Mouse (Mus musculus) MEL (cell line): ENCODE measurements around the gene Unc13b. TPM values are rescaled to one million over a fixed set of nuclear protein-coding genes. Genes with fewer than 3 reads are reported as not detected.
A peak's percentile ranks its signal among the peaks of the same experiment; 100 is the strongest.

Experiments used
- DNase-seq: peaks from one replicate; pipeline ENCODE4 v3.0.0; 2011; ENCODE audit warnings: low read depth, low spot score
- H3K27ac ChIP-seq: 2 replicates; pipeline ENCODE4 v1.5.1; 2012; ENCODE audit warnings: low read depth, mild to moderate bottlenecking, control low read depth, low read length, moderate library complexity; ENCODE audit not compliant: control insufficient read depth
- H3K27me3 ChIP-seq, 2 experiments: fragments of 150-350 bp in 1 of 2; sonication (generic) in 1 of 2; 2 replicates each; pipeline ENCODE4 v1.6.1; 2012; ENCODE audit warnings: low read length in 2 of 2, mild to moderate bottlenecking in 2 of 2, improper control_type of control experiment in 1 of 2, moderate library complexity in 1 of 2; ENCODE audit not compliant: insufficient read depth in 2 of 2, control insufficient read depth in 1 of 2
- H3K36me3 ChIP-seq, 2 experiments: 2 replicates each; pipeline ENCODE4 v1.6.1; 2012 to 2014; ENCODE audit warnings: low read length in 2 of 2, improper control_type of control experiment in 1 of 2, inconsistent platforms in 1 of 2, mild to moderate bottlenecking in 1 of 2; ENCODE audit not compliant: insufficient read depth in 2 of 2, control insufficient read depth in 1 of 2
- H3K4me1 ChIP-seq, 2 experiments: fragments of 150-350 bp in 1 of 2; sonication (generic) in 1 of 2; 2 replicates each; pipeline ENCODE4 v1.6.1; 2012; ENCODE audit warnings: low read length in 2 of 2, improper control_type of control experiment in 1 of 2, mild to moderate bottlenecking in 1 of 2; ENCODE audit not compliant: insufficient read depth in 2 of 2, control insufficient read depth in 1 of 2
- H3K4me3 ChIP-seq, 2 experiments: fragments of 150-350 bp in 1 of 2; sonication (generic) in 1 of 2; 2 replicates each; pipeline ENCODE4 v1.5.1; 2012; ENCODE audit warnings: low read depth in 2 of 2, low read length in 2 of 2, mild to moderate bottlenecking in 2 of 2, moderate library complexity in 2 of 2, control low read depth in 1 of 2, improper control_type of control experiment in 1 of 2; ENCODE audit not compliant: control insufficient read depth in 1 of 2, insufficient read depth in 1 of 2
- H3K79me2 ChIP-seq: 2 replicates; pipeline ENCODE4 v1.6.1; 2012; ENCODE audit warnings: mild to moderate bottlenecking, low read length, moderate library complexity; ENCODE audit not compliant: control insufficient read depth, poor library complexity, insufficient read depth
- H3K9ac ChIP-seq: 2 replicates; pipeline ENCODE4 v1.6.1; 2012; ENCODE audit warnings: low read depth, mild to moderate bottlenecking, control low read depth, low read length, moderate library complexity; ENCODE audit not compliant: control insufficient read depth, poor library complexity, severe bottlenecking
- H3K9me3 ChIP-seq: fragments of 150-350 bp; sonication (generic); replicated peaks from 2 replicates; pipeline ENCODE4 v1.6.1; 2012; ENCODE audit warnings: mild to moderate bottlenecking, low read length, improper control_type of control experiment, moderate library complexity; ENCODE audit not compliant: insufficient read depth
- CHD1 ChIP-seq: IDR thresholded peaks from 2 replicates; pipeline ENCODE4 v1.6.1; 2012; ENCODE audit warnings: low read depth, mild to moderate bottlenecking, inconsistent platforms, low read length, improper control_type of control experiment
- E2F4 ChIP-seq: IDR thresholded peaks from 2 replicates; pipeline ENCODE4 v1.6.1; 2011; ENCODE audit warnings: low read depth, low read length, improper control_type of control experiment, borderline replicate concordance
- ELF1 ChIP-seq: IDR thresholded peaks from 2 replicates; pipeline ENCODE4 v1.6.1; 2014; ENCODE audit warnings: low read depth, mild to moderate bottlenecking, inconsistent platforms, low read length, improper control_type of control experiment, moderate library complexity
- EP300 ChIP-seq, 2 experiments: IDR thresholded peaks; 2 replicates each; pipeline ENCODE4 v1.6.1; 2011; ENCODE audit warnings: improper control_type of control experiment in 2 of 2, low read length in 2 of 2, low read depth in 1 of 2, mild to moderate bottlenecking in 1 of 2
- ETS1 ChIP-seq: IDR thresholded peaks from 2 replicates; pipeline ENCODE4 v1.6.1; 2012; ENCODE audit warnings: low read depth, mild to moderate bottlenecking, inconsistent platforms, low read length, improper control_type of control experiment, moderate library complexity
- GATA1 ChIP-seq: IDR thresholded peaks from 2 replicates; pipeline ENCODE4 v1.6.1; 2011; ENCODE audit warnings: low read depth, low read length, improper control_type of control experiment
- HCFC1 ChIP-seq: IDR thresholded peaks from 2 replicates; pipeline ENCODE4 v1.6.1; 2012; ENCODE audit warnings: low read depth, mild to moderate bottlenecking, inconsistent platforms, low read length, improper control_type of control experiment, moderate library complexity
- KAT2A ChIP-seq: conservative IDR thresholded peaks from 2 replicates; pipeline ENCODE4 v1.6.1; 2012; ENCODE audit warnings: low read depth, low read length, improper control_type of control experiment, inconsistent platforms
- MAX ChIP-seq: IDR thresholded peaks from 2 replicates; pipeline ENCODE4 v1.6.1; 2011; ENCODE audit warnings: low read length, improper control_type of control experiment
- MAZ ChIP-seq: IDR thresholded peaks from 2 replicates; pipeline ENCODE4 v1.6.1; 2012; ENCODE audit warnings: low read depth, mild to moderate bottlenecking, inconsistent platforms, low read length, improper control_type of control experiment
- MYB ChIP-seq: IDR thresholded peaks from 2 replicates; pipeline ENCODE4 v1.6.1; 2011; ENCODE audit warnings: mild to moderate bottlenecking, low read depth, low read length, improper control_type of control experiment
- MYC ChIP-seq: IDR thresholded peaks from 2 replicates; pipeline ENCODE4 v1.6.1; 2011; ENCODE audit warnings: low read depth, mild to moderate bottlenecking, low read length, improper control_type of control experiment, moderate library complexity
- POLR2A ChIP-seq, 2 experiments: IDR thresholded peaks; 2 replicates each; pipeline ENCODE4 v1.6.1; 2011 to 2012; ENCODE audit warnings: low read length in 2 of 2, mild to moderate bottlenecking in 2 of 2, control low read depth in 1 of 2, improper control_type of control experiment in 1 of 2, low read depth in 1 of 2, moderate library complexity in 1 of 2; ENCODE audit not compliant: control insufficient read depth in 1 of 2, insufficient read depth in 1 of 2, poor library complexity in 1 of 2
- SIN3A ChIP-seq: IDR thresholded peaks from 2 replicates; pipeline ENCODE4 v1.6.1; 2012; ENCODE audit warnings: low read length, improper control_type of control experiment, inconsistent platforms
- TCF12 ChIP-seq: IDR thresholded peaks from 2 replicates; pipeline ENCODE4 v1.6.1; 2014; ENCODE audit warnings: low read depth, mild to moderate bottlenecking, inconsistent platforms, low read length, improper control_type of control experiment, moderate library complexity
- USF1 ChIP-seq: IDR thresholded peaks from 2 replicates; pipeline ENCODE4 v1.6.1; 2014; ENCODE audit warnings: low read depth, mild to moderate bottlenecking, inconsistent platforms, low read length, improper control_type of control experiment, moderate library complexity
- USF2 ChIP-seq, 2 experiments: IDR thresholded peaks; 2 replicates each; pipeline ENCODE4 v1.6.1; 2011 to 2012; ENCODE audit warnings: improper control_type of control experiment in 2 of 2, low read length in 2 of 2, borderline replicate concordance in 1 of 2, inconsistent platforms in 1 of 2, low read depth in 1 of 2, mild to moderate bottlenecking in 1 of 2; ENCODE audit not compliant: insufficient read depth in 1 of 2
- ZC3H11A ChIP-seq: IDR thresholded peaks from 2 replicates; pipeline ENCODE4 v1.6.1; 2012; ENCODE audit warnings: low read depth, mild to moderate bottlenecking, inconsistent platforms, low read length, improper control_type of control experiment
- ZKSCAN1 ChIP-seq: IDR thresholded peaks from 2 replicates; pipeline ENCODE4 v1.6.1; 2012; ENCODE audit warnings: low read depth, mild to moderate bottlenecking, inconsistent platforms, low read length, improper control_type of control experiment, moderate library complexity
- ZMIZ1 ChIP-seq: IDR thresholded peaks from 2 replicates; pipeline ENCODE4 v1.6.1; 2012; ENCODE audit warnings: low read depth, mild to moderate bottlenecking, inconsistent platforms, low read length, improper control_type of control experiment, moderate library complexity
- ZNF384 ChIP-seq: IDR thresholded peaks from 2 replicates; pipeline ENCODE4 v1.6.1; 2012; ENCODE audit warnings: low read depth, mild to moderate bottlenecking, inconsistent platforms, low read length, improper control_type of control experiment
- polyA plus RNA-seq, 2 experiments: library from polyadenylated mRNA; stranded (reverse) in 1 of 2; unstranded in 1 of 2; fragments of >175 nt in 1 of 2; fragments of >200 nt in 1 of 2; gene quantifications; 2 replicates each; pipeline versions ENCODE4 v1.2.1 to v1.2.4; 2012; ENCODE audit warnings: low replicate concordance in 2 of 2, low read depth in 1 of 2; ENCODE audit not compliant: insufficient read length in 2 of 2, insufficient read depth in 1 of 2, missing spikeins in 1 of 2
- total RNA-seq: library from RNA; depleted of rRNA; stranded (reverse); fragments of 300-350 nt; gene quantifications from 2 replicates; pipeline ENCODE4 v1.2.3, GENCODE M21; 2012

Gene Unc13b
- total and polyA plus RNA-seq, 3 experiments: 5.4 to 9.6 TPM; not detected in 1

DNA sequence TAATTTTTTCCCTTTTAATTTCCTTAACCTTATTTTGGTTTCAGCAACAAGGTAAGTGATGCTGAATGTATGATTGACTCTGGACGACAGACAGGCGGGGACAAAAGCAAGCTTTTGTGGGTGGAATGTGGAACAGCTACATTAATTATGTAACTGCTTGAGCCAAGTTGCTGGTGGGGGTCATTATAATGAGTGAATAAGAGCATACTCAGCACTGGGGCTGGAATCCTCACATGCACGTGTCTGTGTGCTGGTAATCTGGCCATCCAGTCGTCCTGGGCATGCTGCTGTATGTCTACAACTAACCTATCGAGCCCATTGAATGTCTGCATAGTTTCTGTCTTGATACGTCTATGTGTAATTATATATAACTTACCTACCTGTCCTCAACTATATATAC, 150.9 kb downstream of the Unc13b start:
- no peaks in the 10 kb centered on the region for H3K36me3 ChIP-seq
- H3K4me1 ChIP-seq: no peaks in the 10 kb centered on the region
- no peak overlapping the region for H3K27ac ChIP-seq
- no peak overlapping the region for H3K4me3 ChIP-seq
- H3K9ac ChIP-seq: no peak overlapping the region
- H3K9me3 ChIP-seq: no peaks in the 10 kb centered on the region
- TF ChIP-seq ZKSCAN1: no peak
- no peak for TF ChIP-seq ZNF384
- TF ChIP-seq MAZ: no peak
- TF ChIP-seq CHD1: no peak
- no peak for TF ChIP-seq USF1
- no peak for TF ChIP-seq ZC3H11A
- no peak for TF ChIP-seq SIN3A
- no peak for TF ChIP-seq TCF12
- no peak for TF ChIP-seq ELF1
- no peak for TF ChIP-seq MAX
- TF ChIP-seq EP300 (IDR thresholded peaks at IDR 0.05; ENCODE audit: low read depth in 1 of 2, low read length in 2 of 2): no peak
- TF ChIP-seq POLR2A (IDR thresholded peaks at IDR 0.05; ENCODE audit: control insufficient read depth in 1 of 2, insufficient read depth in 1 of 2, low read depth in 1 of 2, low read length in 2 of 2, poor library complexity in 1 of 2): no peak
- no peak for TF ChIP-seq MYC
- TF ChIP-seq ETS1: no peak
- no peak for TF ChIP-seq MYB
- TF ChIP-seq ZMIZ1: no peak
- TF ChIP-seq GATA1: no peak
- H3K79me2 ChIP-seq: no peaks in the 10 kb centered on the region
- H3K27me3 ChIP-seq: no peaks in the 10 kb centered on the region
- DNase-seq: no peak

DNA sequence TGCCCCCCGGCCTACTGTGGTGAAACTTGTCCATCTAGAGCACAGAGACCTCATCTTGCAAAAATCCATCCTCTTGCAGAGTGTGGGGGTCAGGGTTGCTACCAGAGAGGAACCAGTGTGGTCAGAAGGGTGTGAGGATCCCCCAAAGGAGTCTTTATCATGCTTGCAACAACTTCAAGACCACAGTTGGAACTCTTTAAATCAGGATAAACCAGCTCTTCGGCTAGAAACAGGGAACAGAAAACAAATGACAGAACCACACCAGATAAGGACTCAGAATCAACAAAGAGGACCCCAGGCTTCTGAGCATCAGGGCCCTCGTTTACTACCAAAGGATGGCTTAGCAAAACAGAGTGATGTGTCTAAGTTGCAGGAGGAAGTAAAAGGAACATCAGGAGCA, 157.7 kb downstream of the Unc13b start:
- DNase-seq: peak; percentile 45
- TF ChIP-seq GATA1 (peak; percentile 64), USF2 (IDR thresholded peaks at IDR 0.05; ENCODE audit: borderline replicate concordance in 1 of 2, insufficient read depth in 1 of 2, low read depth in 1 of 2, low read length in 2 of 2) (no peak), MYB (0 out of 2 replicates have a peak, but pooled peaks have one; percentile 22), E2F4 (no peak), EP300 (IDR thresholded peaks at IDR 0.05; ENCODE audit: low read depth in 1 of 2, low read length in 2 of 2) (peak; percentile 25 to 52; a peak in 2 of 4 replicates), HCFC1 (no peak), KAT2A (no peak), MAX (no peak)
- no peaks in the 10 kb centered on the region for H3K79me2 ChIP-seq

More for the DNA sequence above, 157.7 kb downstream of the Unc13b start:
- no peak overlapping the region for H3K9ac ChIP-seq
- H3K27ac ChIP-seq: no peak overlapping the region
- H3K36me3 ChIP-seq: peaks cover 0 to 16% of the 10 kb centered on the region in 2 experiments; a peak in 2 of 4 replicates
- H3K4me1 ChIP-seq: peaks cover 7 to 30% of the 10 kb centered on the region in 2 experiments
- no peaks in the 10 kb centered on the region for H3K9me3 ChIP-seq
- no peak overlapping the region for H3K4me3 ChIP-seq
- no peaks in the 10 kb centered on the region for H3K27me3 ChIP-seq
